Mouse (Mus musculus): ENCODE measurements around the gene Gm17374. TPM values are rescaled to one million over a fixed set of nuclear protein-coding genes. Genes with fewer than 3 reads are reported as not detected.
"Not testable (repeated sequence)": the region's sequence is repeated elsewhere in the genome, so short reads cannot be mapped to it uniquely, and the experiment has no call there.

Gene Gm17374
- not detected in 2 replicates for polyA plus RNA-seq (2014; fragmentation: Nextera tagmentation; extraction: Ambion mirVana)

DNA sequence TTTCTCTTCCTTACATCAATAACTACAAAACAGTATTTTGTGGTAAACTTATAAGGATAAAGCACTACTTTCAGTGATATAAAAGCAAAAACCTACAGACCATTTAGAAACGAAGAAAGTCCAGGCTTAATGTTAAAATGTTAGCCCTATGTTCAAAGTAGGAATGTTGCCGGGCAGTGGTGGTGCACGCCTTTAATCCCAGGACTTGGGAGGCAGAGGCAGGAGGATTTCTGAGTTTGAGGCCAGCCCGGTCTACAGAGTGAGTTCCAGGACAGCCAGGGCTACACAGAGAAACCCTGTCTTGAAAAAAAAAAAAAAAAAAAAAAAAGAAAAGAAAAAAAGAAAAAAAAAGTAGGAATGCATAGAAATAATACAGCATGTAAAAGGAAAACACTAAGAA is at the start of gene Gm17374:
TSS of gene Gm17374 (plus strand) at position 301 of the 400 bp plus-strand sequence.
- H3K9me3 ChIP-seq (ENCODE audit: control insufficient read depth, low read length); H3K27me3 ChIP-seq (replicated peaks; ENCODE audit: control insufficient read depth, insufficient read depth, low read length); ATAC-seq (ENCODE audit: low read depth); H3K4me2 ChIP-seq (ENCODE audit: low read depth, low read length); H3K27ac ChIP-seq (replicated peaks; ENCODE audit: low read depth, low read length); H3K4me3 ChIP-seq (ENCODE audit: low read depth, low read length); H3K9ac ChIP-seq (ENCODE audit: low read depth, low read length); H3K4me1 ChIP-seq (ENCODE audit: control insufficient read depth, insufficient read depth, low read length); DNase-seq (ENCODE audit: low spot score): not testable (repeated sequence)
- peaks cover 44% of the 10 kb centered on the region for H3K36me3 ChIP-seq (ENCODE audit: control insufficient read depth, insufficient read depth, low read length)
- 86% methylated on average over 4 of the region's 4 CpGs for WGBS

DNA sequence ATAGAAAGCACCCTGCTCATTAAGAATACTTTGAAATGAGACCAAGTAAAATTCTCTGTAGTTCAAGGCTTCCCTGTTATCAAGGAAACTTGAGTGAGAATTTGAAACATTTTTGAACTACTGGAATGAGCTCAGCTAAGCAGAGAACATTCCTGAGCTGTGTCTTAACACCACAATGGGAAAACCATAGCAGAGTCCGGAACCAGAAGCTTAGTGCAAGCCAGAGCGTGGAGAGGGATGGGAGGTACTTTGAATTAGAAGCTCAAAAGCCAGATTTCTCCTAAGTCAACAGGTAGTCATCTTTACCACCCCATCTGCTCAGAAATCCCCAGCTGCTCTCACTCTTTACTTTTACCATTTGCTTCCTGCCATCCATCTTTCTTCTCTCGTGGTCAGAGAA is 46.9 kb upstream of the Gm17374 start:
- Histone ChIP-seq H3K36me3 (ENCODE audit: control insufficient read depth, insufficient read depth, low read length) (no peaks in the 10 kb centered on the region), H3K4me1 (ENCODE audit: control insufficient read depth, insufficient read depth, low read length) (no peaks in the 10 kb centered on the region), H3K27ac (replicated peaks; ENCODE audit: low read depth, low read length) (no peak overlapping the region), H3K4me2 (ENCODE audit: low read depth, low read length) (no peak overlapping the region), H3K4me3 (ENCODE audit: low read depth, low read length) (no peak overlapping the region), H3K9ac (ENCODE audit: low read depth, low read length) (no peak overlapping the region), H3K9me3 (ENCODE audit: control insufficient read depth, low read length) (no peaks in the 10 kb centered on the region), H3K27me3 (replicated peaks; ENCODE audit: control insufficient read depth, insufficient read depth, low read length) (no peaks in the 10 kb centered on the region)
- no peak for DNase-seq (ENCODE audit: low spot score)
- 59% methylated on average over 3 of the region's 3 CpGs for WGBS
- ATAC-seq (ENCODE audit: low read depth) = no peak

DNA sequence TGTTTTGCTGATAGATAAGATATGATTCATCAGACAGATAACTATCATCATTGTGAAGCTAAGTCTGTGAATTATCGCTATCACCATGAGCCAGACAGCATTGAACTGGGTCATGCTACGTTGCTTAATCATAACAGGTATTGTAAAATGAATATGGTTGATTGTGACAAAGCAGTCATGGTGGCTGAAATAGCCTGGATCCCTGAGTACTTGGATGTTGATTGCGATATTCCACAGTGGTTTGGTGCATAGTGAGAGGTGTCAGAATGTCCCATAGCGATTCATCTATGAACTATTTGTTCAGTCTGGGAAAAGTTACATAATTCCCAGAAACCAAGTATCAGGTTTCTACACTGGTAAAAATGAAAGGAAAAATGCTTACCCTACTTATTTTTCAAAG is 44.2 kb upstream of the Gm17374 start:
- ATAC-seq (ENCODE audit: low read depth) = no peak
- 77% methylated on average over 4 of the region's 4 CpGs for WGBS
- H3K27ac ChIP-seq (replicated peaks; ENCODE audit: low read depth, low read length) = no peak overlapping the region

DNA sequence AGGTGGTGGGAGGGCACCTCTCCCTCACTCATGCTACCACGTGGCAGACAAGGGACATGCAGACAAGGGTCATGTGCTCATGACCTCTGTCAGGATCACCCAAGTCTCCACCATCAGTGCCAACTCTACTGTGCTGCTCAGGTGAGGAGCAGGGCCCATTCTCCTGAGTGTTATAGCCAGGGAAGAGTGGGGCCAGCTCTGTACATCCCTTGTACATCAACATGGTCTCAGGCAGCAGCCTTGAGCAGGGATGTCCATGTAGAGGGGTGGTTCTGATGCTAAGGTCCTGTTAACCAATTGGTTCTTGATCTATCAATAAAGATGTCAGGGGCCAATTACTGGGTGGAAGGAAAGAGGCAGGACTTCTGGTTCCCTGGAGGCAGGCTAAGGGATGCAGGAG is 42.9 kb upstream of the Gm17374 start:
- WGBS = 30% methylated on average over 1 of the region's 1 CpGs
- no peak for ATAC-seq (ENCODE audit: low read depth)

More for the DNA sequence above, 44.2 kb upstream of the Gm17374 start:
- Histone ChIP-seq H3K4me3 (ENCODE audit: low read depth, low read length) (no peak overlapping the region), H3K9me3 (ENCODE audit: control insufficient read depth, low read length) (no peaks in the 10 kb centered on the region), H3K36me3 (ENCODE audit: control insufficient read depth, insufficient read depth, low read length) (no peaks in the 10 kb centered on the region), H3K27me3 (replicated peaks; ENCODE audit: control insufficient read depth, insufficient read depth, low read length) (no peaks in the 10 kb centered on the region), H3K4me1 (ENCODE audit: control insufficient read depth, insufficient read depth, low read length) (no peaks in the 10 kb centered on the region), H3K4me2 (ENCODE audit: low read depth, low read length) (no peak overlapping the region), H3K9ac (ENCODE audit: low read depth, low read length) (no peak overlapping the region)
- DNase-seq (ENCODE audit: low spot score) = no peak

DNA sequence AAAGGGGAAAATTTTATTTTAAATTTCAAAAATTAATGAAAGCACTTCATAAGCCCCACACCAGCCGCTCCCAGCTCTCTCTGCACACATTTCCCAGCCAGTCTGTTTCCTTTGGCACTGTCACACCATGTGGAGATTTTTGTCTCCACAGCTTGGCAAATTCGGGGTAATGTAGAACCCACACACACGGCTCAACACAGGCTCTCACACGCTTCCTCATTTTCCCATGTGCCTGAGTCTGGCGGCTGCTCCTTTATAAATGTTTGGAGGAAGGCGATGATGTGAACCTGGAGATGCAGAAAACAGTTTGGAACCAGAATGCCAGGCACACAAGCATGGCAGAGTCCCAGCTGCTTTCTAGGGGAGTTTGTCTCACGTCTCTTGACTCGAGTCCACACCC is 38.0 kb upstream of the Gm17374 start:
- ATAC-seq (ENCODE audit: low read depth) = no peak
- Histone ChIP-seq H3K36me3 (ENCODE audit: control insufficient read depth, insufficient read depth, low read length) (no peaks in the 10 kb centered on the region), H3K4me2 (ENCODE audit: low read depth, low read length) (no peak overlapping the region), H3K9me3 (ENCODE audit: control insufficient read depth, low read length) (no peaks in the 10 kb centered on the region), H3K27ac (replicated peaks; ENCODE audit: low read depth, low read length) (no peak overlapping the region), H3K4me3 (ENCODE audit: low read depth, low read length) (no peak overlapping the region), H3K4me1 (ENCODE audit: control insufficient read depth, insufficient read depth, low read length) (no peaks in the 10 kb centered on the region), H3K9ac (ENCODE audit: low read depth, low read length) (no peak overlapping the region), H3K27me3 (replicated peaks; ENCODE audit: control insufficient read depth, insufficient read depth, low read length) (no peaks in the 10 kb centered on the region)
- WGBS = 77% methylated on average over 8 of the region's 8 CpGs
- no peak for DNase-seq (ENCODE audit: low spot score)

More for the DNA sequence above, 42.9 kb upstream of the Gm17374 start:
- no peak for DNase-seq (ENCODE audit: low spot score)
- H3K9ac ChIP-seq (ENCODE audit: low read depth, low read length) = no peak overlapping the region
- no peaks in the 10 kb centered on the region for H3K36me3 ChIP-seq (ENCODE audit: control insufficient read depth, insufficient read depth, low read length)
- no peak overlapping the region for H3K4me3 ChIP-seq (ENCODE audit: low read depth, low read length)
- no peaks in the 10 kb centered on the region for H3K4me1 ChIP-seq (ENCODE audit: control insufficient read depth, insufficient read depth, low read length)
- H3K4me2 ChIP-seq (ENCODE audit: low read depth, low read length) = no peak overlapping the region
- H3K27ac ChIP-seq (replicated peaks; ENCODE audit: low read depth, low read length) = no peak overlapping the region
- H3K27me3 ChIP-seq (replicated peaks; ENCODE audit: control insufficient read depth, insufficient read depth, low read length) = no peaks in the 10 kb centered on the region
- H3K9me3 ChIP-seq (ENCODE audit: control insufficient read depth, low read length) = no peaks in the 10 kb centered on the region

DNA sequence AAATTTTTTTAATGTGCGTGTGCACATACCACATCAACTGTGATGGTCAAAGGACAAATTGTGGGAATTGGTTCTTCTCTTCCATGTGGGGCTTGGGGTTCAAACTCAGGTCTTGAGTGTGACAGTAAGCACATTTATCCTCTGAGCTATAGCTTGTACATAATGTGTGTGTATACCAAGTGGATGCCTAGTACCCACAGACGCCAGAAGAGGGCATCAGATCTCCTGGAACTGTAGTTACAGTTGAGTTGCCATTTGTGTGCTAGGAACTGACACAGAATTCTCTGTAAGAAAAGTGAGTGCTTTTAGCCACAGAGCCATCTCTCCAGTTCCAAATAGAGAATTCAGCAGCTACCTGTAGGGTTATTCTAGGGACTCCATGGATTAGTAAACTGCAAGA is 26.3 kb upstream of the Gm17374 start:
- Histone ChIP-seq H3K36me3 (ENCODE audit: control insufficient read depth, insufficient read depth, low read length) (peaks cover 73% of the 10 kb centered on the region), H3K27ac (replicated peaks; ENCODE audit: low read depth, low read length) (no peak overlapping the region), H3K9me3 (ENCODE audit: control insufficient read depth, low read length) (no peaks in the 10 kb centered on the region), H3K4me2 (ENCODE audit: low read depth, low read length) (no peak overlapping the region), H3K27me3 (replicated peaks; ENCODE audit: control insufficient read depth, insufficient read depth, low read length) (no peaks in the 10 kb centered on the region), H3K4me1 (ENCODE audit: control insufficient read depth, insufficient read depth, low read length) (no peaks in the 10 kb centered on the region), H3K4me3 (ENCODE audit: low read depth, low read length) (no peak overlapping the region), H3K9ac (ENCODE audit: low read depth, low read length) (no peak overlapping the region)
- DNase-seq (ENCODE audit: low spot score) (no peak), ATAC-seq (ENCODE audit: low read depth) (no peak)
- WGBS = 82% methylated on average over 2 of the region's 2 CpGs

DNA sequence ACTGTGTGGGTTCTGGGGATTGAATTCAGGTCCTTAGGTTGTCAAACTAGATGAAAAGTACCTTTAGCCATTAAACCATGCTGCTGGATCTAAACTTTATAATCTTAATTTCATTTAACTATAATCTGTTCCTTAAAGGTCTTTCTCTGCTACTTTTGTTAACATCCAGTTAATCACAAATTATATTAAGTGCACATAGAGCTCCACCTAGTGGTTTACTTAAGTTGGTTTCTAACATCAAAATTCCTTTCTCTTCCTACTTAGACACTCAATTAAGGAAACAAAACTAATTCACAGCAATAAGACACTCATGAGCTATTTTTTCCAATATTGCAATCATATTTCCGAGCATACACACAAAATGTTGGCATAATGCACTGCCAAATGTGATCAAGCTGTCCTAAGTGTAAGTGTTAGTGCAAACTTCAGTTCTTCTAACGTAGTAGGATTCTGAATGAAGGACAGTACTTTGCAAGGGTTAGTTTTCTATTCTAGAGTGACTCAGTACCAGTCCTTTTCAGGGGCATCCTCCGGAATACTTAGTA is 7.4 kb downstream of the Gm17374 start:
- no peak overlapping the region for H3K4me2 ChIP-seq (ENCODE audit: low read depth, low read length)
- H3K4me1 ChIP-seq (ENCODE audit: control insufficient read depth, insufficient read depth, low read length) = no peaks in the 10 kb centered on the region
- DNase-seq (ENCODE audit: low spot score) = peak; percentile 57
- H3K9ac ChIP-seq (ENCODE audit: low read depth, low read length) = no peak overlapping the region
- no peak overlapping the region for H3K4me3 ChIP-seq (ENCODE audit: low read depth, low read length)
- H3K27ac ChIP-seq (replicated peaks; ENCODE audit: low read depth, low read length) = no peak overlapping the region
- no peaks in the 10 kb centered on the region for H3K9me3 ChIP-seq (ENCODE audit: control insufficient read depth, low read length)
- 71% methylated on average over 3 of the region's 3 CpGs for WGBS
- ATAC-seq (ENCODE audit: low read depth) = no peak
- H3K36me3 ChIP-seq (ENCODE audit: control insufficient read depth, insufficient read depth, low read length) = peaks cover 47% of the 10 kb centered on the region
- H3K27me3 ChIP-seq (replicated peaks; ENCODE audit: control insufficient read depth, insufficient read depth, low read length) = no peaks in the 10 kb centered on the region

DNA sequence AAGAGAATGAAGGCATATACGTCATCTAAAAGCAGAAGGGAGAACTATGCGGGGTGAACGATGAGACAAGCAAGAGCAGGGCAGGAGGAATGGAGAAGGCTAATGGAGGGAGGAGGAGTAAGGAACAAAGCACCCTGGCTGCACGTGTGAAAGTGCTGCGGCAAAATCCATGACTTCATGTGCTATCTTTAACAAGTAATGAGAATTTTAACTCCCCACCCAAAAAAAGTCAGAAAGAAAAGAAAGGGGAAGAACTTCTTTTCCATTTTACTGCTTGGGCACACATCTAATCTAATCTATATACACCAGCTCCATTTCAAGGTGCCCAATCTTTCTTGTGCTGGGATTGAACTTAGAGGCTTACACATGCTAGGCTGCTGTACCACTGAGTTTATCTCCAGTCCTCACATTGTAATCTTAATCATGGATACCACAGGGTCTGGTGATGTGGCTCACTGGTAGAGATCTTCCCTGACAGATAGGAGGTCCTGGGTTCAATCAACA is 11.6 kb downstream of the Gm17374 start:
- Histone ChIP-seq H3K4me1 (ENCODE audit: control insufficient read depth, insufficient read depth, low read length) (no peaks in the 10 kb centered on the region), H3K4me2 (ENCODE audit: low read depth, low read length) (no peak overlapping the region), H3K9ac (ENCODE audit: low read depth, low read length) (no peak overlapping the region), H3K9me3 (ENCODE audit: control insufficient read depth, low read length) (no peaks in the 10 kb centered on the region), H3K4me3 (ENCODE audit: low read depth, low read length) (no peak overlapping the region), H3K36me3 (ENCODE audit: control insufficient read depth, insufficient read depth, low read length) (peaks cover 40% of the 10 kb centered on the region), H3K27me3 (replicated peaks; ENCODE audit: control insufficient read depth, insufficient read depth, low read length) (no peaks in the 10 kb centered on the region), H3K27ac (replicated peaks; ENCODE audit: low read depth, low read length) (no peak overlapping the region)
- DNase-seq (ENCODE audit: low spot score) (no peak), ATAC-seq (ENCODE audit: low read depth) (no peak)
- 94% methylated on average over 5 of the region's 5 CpGs for WGBS

DNA sequence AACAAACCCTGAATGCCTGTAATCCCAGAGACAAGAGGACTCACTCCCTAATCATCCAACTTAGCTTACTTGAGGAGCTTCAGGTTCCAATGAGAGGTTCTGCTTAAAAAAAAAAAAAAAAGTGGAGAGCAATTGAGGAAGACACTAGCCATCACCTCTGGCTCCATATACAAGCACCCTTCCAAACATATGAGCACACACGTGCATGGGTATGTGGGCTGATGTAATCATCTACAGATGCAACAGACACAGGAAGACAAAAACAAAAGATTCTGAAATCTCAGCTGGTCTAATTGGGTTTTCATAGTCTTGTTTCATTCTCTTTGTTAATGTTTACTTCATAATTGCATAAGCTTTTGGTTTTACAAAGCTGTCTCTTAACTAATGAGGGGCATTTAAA is 17.2 kb downstream of the Gm17374 start:
- no peak for ATAC-seq (ENCODE audit: low read depth)
- Histone ChIP-seq H3K4me1 (ENCODE audit: control insufficient read depth, insufficient read depth, low read length) (peaks cover 4% of the 10 kb centered on the region; the same call in 1 of the 2 replicates), H3K4me3 (ENCODE audit: low read depth, low read length) (no peak overlapping the region; the same call in 1 of the 2 replicates), H3K9ac (ENCODE audit: low read depth, low read length) (no peak overlapping the region), H3K27me3 (replicated peaks; ENCODE audit: control insufficient read depth, insufficient read depth, low read length) (no peaks in the 10 kb centered on the region), H3K27ac (replicated peaks; ENCODE audit: low read depth, low read length) (no peak overlapping the region), H3K36me3 (ENCODE audit: control insufficient read depth, insufficient read depth, low read length) (peaks cover 29% of the 10 kb centered on the region), H3K4me2 (ENCODE audit: low read depth, low read length) (no peak overlapping the region), H3K9me3 (ENCODE audit: control insufficient read depth, low read length) (no peaks in the 10 kb centered on the region)
- 57% methylated on average over 1 of the region's 1 CpGs for WGBS
- no peak for DNase-seq (ENCODE audit: low spot score)

Data from embryonic facial prominence, embryonic 14.5 days (tissue).